Mouse (Mus musculus) lung, postnatal 10 days (tissue): ENCODE results near the gene Mst1r.

ENCODE experiments used
- DNase-seq: peaks from one replicate; pipeline ENCODE4 v3.0.0; 2021

Gene Mst1r

GRCm38 (mm10) chr9:107955613-107956289, 49.1 kb downstream of the Mst1r start:
- peak; percentile 67 for DNase-seq

- no peak for DNase-seq
Observed at GRCm38 (mm10) chr9:107957141-107957540, 50.5 kb downstream of the Mst1r start.

GRCm38 (mm10) chr9:107959896-107960295, 53.2 kb downstream of the Mst1r start:
- peak; percentile 50 for DNase-seq

- DNase-seq = no peak
Observed at GRCm38 (mm10) chr9:107960928-107961327, 54.3 kb downstream of the Mst1r start.

- no peak for DNase-seq
Observed at GRCm38 (mm10) chr9:107961351-107961762, 54.7 kb downstream of the Mst1r start.

- peak; percentile 70 for DNase-seq
Observed at GRCm38 (mm10) chr9:107961881-107962280, 55.2 kb downstream of the Mst1r start.

GRCm38 (mm10) chr9:107962916-107963315, 56.2 kb downstream of the Mst1r start:
- no peak for DNase-seq

GRCm38 (mm10) chr9:107963700-107964099, 57.0 kb downstream of the Mst1r start:
- DNase-seq = peak; percentile 92

GRCm38 (mm10) chr9:107964681-107965080, 58.0 kb downstream of the Mst1r start:
- no peak for DNase-seq

- DNase-seq = no peak
Observed at GRCm38 (mm10) chr9:107966676-107967075, 60.0 kb downstream of the Mst1r start.

GRCm38 (mm10) chr9:107967437-107967836, 60.8 kb downstream of the Mst1r start:
- peak; percentile 48 for DNase-seq

- no peak for DNase-seq
Observed at GRCm38 (mm10) chr9:107968531-107968930, 61.9 kb downstream of the Mst1r start.
